Mouse (Mus musculus) ES-E14 (cell line): Measurements from ENCODE around the gene Galns. TPM values are rescaled to one million over a fixed set of nuclear protein-coding genes. Genes with fewer than 3 reads are reported as not detected.
A peak's percentile ranks its signal among the peaks of the same experiment; 100 is the strongest.

Source experiments
- DNase-seq: peaks from one replicate; pipeline ENCODE4 v3.0.0-alpha.2; 2013; ENCODE audit warnings: low read depth, low spot score
- H3K27ac ChIP-seq: 2 replicates; pipeline ENCODE4 v1.5.1; 2012; ENCODE audit warnings: low read depth, mild to moderate bottlenecking, low read length, moderate library complexity, mixed read lengths; ENCODE audit not compliant: poor library complexity, insufficient read depth, severe bottlenecking
- H3K36me3 ChIP-seq: 2 replicates; pipeline ENCODE4 v1.6.1; 2012; ENCODE audit warnings: mild to moderate bottlenecking, low read length, moderate library complexity, mixed read lengths; ENCODE audit not compliant: control insufficient read depth, poor library complexity, insufficient read depth, severe bottlenecking
- H3K4me1 ChIP-seq, 2 experiments: fragments of 150-350 bp in 1 of 2; sonication (generic) in 1 of 2; 2 replicates each; pipeline ENCODE4 v1.6.1; 2012; ENCODE audit warnings: low read length in 2 of 2, mild to moderate bottlenecking in 1 of 2, mixed read lengths in 1 of 2; ENCODE audit not compliant: control insufficient read depth in 2 of 2, insufficient read depth in 2 of 2, poor library complexity in 1 of 2
- H3K4me3 ChIP-seq, 2 experiments: fragments of 150-350 bp in 1 of 2; sonication (generic) in 1 of 2; 2 replicates each; pipeline ENCODE4 v1.5.1; 2012; ENCODE audit warnings: low read length in 2 of 2, low read depth in 1 of 2, mild to moderate bottlenecking in 1 of 2, mixed read lengths in 1 of 2; ENCODE audit not compliant: insufficient read depth in 1 of 2, poor library complexity in 1 of 2, severe bottlenecking in 1 of 2
- H3K9ac ChIP-seq: 2 replicates; pipeline ENCODE4 v1.6.1; 2012; ENCODE audit warnings: low read depth, mild to moderate bottlenecking, low read length, mixed read lengths; ENCODE audit not compliant: poor library complexity, insufficient read depth, severe bottlenecking
- H3K9me3 ChIP-seq: fragments of 150-350 bp; sonication (generic); 2 replicates; pipeline ENCODE4 v1.6.1; 2012; ENCODE audit warnings: low read depth, mild to moderate bottlenecking, low read length; ENCODE audit not compliant: control insufficient read depth, insufficient read depth
- CHD2 ChIP-seq: IDR thresholded peaks from 2 replicates; pipeline ENCODE4 v1.6.1; 2014; ENCODE audit warnings: mild to moderate bottlenecking, low read depth, low read length, inconsistent platforms
- HCFC1 ChIP-seq: IDR thresholded peaks from 2 replicates; pipeline ENCODE4 v1.6.1; 2012; ENCODE audit warnings: low read length, inconsistent platforms, borderline replicate concordance; ENCODE audit not compliant: insufficient read depth
- MAFK ChIP-seq: IDR thresholded peaks from 2 replicates; pipeline ENCODE4 v1.6.1; 2014; ENCODE audit warnings: mild to moderate bottlenecking, low read depth, low read length, inconsistent platforms; ENCODE audit not compliant: insufficient read depth
- ZC3H11A ChIP-seq: IDR thresholded peaks from 2 replicates; pipeline ENCODE4 v1.6.1; 2012; ENCODE audit warnings: low read depth, mild to moderate bottlenecking, inconsistent platforms, low read length, borderline replicate concordance
- ZNF384 ChIP-seq: IDR thresholded peaks from 2 replicates; pipeline ENCODE4 v1.6.1; 2012; ENCODE audit warnings: low read depth, low read length, inconsistent platforms
- in situ Hi-C, 2 experiments: fragments of 600-800 bp; cut with MboI; formaldehyde crosslinking; loops; one replicate each; pipeline ENCODE4 v1.15.1; 2025; ENCODE audit warnings: low sequenced_read_pairs in 2 of 2, inconsistent platforms in 1 of 2; ENCODE audit not compliant: unreplicated experiment in 2 of 2
- total RNA-seq: library from RNA; depleted of rRNA; stranded (reverse); fragments of 300-350 nt; gene quantifications from 2 replicates; pipeline ENCODE4 v1.2.3, GENCODE M21; 2012

Galns gene
- total RNA-seq, 1 experiment: 9.2 TPM

DNA sequence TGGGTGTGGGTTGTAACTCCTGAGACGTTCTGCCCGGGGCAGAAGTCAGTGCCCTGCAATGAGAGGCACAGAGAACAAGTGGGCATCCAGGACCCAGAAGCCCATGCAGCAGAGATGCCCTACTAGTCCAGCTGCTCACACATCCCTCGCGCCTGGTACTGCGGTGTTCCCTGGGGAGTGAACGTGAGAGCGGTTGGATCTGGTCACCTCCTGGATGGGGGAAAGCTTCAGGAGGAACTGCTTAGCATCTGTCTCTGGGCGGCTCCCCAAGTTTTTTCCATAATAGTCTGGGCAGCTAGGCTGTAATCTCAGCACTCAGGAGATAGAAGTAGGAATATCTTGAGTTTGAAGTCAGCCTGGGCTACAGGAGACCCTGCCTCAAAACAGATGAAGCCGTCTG, 26.3 kb downstream of the Galns start:
- Histone ChIP-seq H3K27ac (no peak overlapping the region), H3K9me3 (no peaks in the 10 kb centered on the region), H3K4me3 (no peak overlapping the region), H3K36me3 (no peaks in the 10 kb centered on the region), H3K9ac (no peak overlapping the region), H3K4me1 (peaks cover 0 to 30% of the 10 kb centered on the region in 2 experiments; a peak in 2 of 4 replicates)
- in situ Hi-C loops: no loop called here
- no peak for DNase-seq
- TF ChIP-seq MAFK: no peak

GRCm38 (mm10) chr8:122580926-122581325, 30.3 kb downstream of the Galns start:
- no peak for DNase-seq
- TF ChIP-seq ZNF384: no peak
- TF ChIP-seq HCFC1: no peak
- no peak for TF ChIP-seq ZC3H11A
- H3K9me3 ChIP-seq: no peaks in the 10 kb centered on the region
- H3K4me3 ChIP-seq: no peak overlapping the region
- H3K4me1 ChIP-seq: peaks cover 1 to 24% of the 10 kb centered on the region in 2 experiments; a peak in 3 of 4 replicates
- no peaks in the 10 kb centered on the region for H3K36me3 ChIP-seq
- in situ Hi-C loops: no loop called here
- H3K9ac ChIP-seq: no peak overlapping the region
- H3K27ac ChIP-seq: no peak overlapping the region; the same call in 1 of the 2 replicates

DNA sequence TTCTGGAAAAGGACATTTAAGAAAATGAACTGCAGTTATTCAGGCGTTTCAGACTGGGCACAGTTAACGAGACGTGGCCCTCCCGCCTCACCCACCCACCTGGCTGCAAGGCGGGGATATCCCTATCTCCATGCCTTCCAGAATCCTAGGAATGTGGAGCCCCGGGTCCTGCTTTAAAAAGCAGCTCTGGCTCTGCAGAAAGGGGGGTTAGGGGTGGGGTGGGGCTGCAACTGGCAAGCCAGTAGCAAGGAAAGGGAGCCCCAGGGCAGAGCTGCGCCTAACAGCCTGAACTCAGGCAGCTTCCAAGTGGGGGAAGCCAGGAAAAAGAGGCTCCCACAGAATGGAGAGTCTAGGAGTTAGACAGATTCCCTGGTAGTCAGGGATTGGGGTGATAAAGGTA, 32.1 kb downstream of the Galns start:
- in situ Hi-C loops: no loop called here
- no peak overlapping the region for H3K4me3 ChIP-seq
- no peak overlapping the region for H3K9ac ChIP-seq
- TF ChIP-seq CHD2: no peak
- no peak for TF ChIP-seq HCFC1
- no peak for TF ChIP-seq ZC3H11A
- no peak for TF ChIP-seq ZNF384
- no peak for TF ChIP-seq MAFK
- no peak for DNase-seq
- peaks cover 3 to 29% of the 10 kb centered on the region in 2 experiments; a peak in 3 of 4 replicates for H3K4me1 ChIP-seq
- no peaks in the 10 kb centered on the region for H3K9me3 ChIP-seq
- peaks cover 5% of the 10 kb centered on the region for H3K36me3 ChIP-seq
- no peak overlapping the region; the same call in 1 of the 2 replicates for H3K27ac ChIP-seq

DNA sequence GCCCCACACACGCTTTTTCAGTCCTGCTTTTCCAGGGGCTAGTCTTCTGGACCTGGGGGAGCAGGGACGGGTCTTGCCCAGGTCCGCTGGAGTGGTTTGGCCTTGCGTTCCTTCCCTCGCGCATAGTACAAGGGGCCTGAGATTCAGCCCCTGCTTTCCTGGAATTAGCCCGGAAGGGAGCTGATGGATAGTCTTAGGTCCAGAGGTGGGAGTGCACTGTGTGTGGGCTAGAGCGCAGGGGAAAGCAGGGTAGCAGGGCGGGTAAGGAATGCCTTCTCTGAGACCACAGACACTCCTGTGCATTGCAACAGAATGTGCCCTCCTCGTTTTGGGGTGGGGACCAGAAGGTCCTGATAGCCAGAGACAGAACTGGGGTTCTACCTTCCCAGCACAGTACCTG, 34.1 kb downstream of the Galns start:
- Histone ChIP-seq H3K9me3 (no peaks in the 10 kb centered on the region), H3K27ac (peak overlapping the region; percentile 15), H3K4me3 (peak overlapping the region; percentile 12 to 90; a peak in 3 of 4 replicates), H3K36me3 (peaks cover 15% of the 10 kb centered on the region), H3K4me1 (peaks cover 9 to 34% of the 10 kb centered on the region in 2 experiments; a peak in 3 of 4 replicates), H3K9ac (peak overlapping the region; percentile 60; the same call in 1 of the 2 replicates)
- DNase-seq: no peak
- TF ChIP-seq HCFC1 (no peak), CHD2 (no peak), ZNF384 (no peak), ZC3H11A (no peak)
- in situ Hi-C loops: no loop called here

- peak; percentile 98 for DNase-seq
- Histone ChIP-seq H3K36me3 (peaks cover 19% of the 10 kb centered on the region), H3K9me3 (no peaks in the 10 kb centered on the region), H3K27ac (peak within 1 kb of the TSS; percentile 72), H3K4me1 (peaks cover 9 to 35% of the 10 kb centered on the region in 2 experiments; a peak in 3 of 4 replicates), H3K9ac (peak within 1 kb of the TSS; percentile 93), H3K4me3 (peak within 1 kb of the TSS; percentile 87 to 90)
- in situ Hi-C loops: no loop called here
- TF ChIP-seq ZNF384: no peak
- TF ChIP-seq MAFK: no peak
- no peak for TF ChIP-seq ZC3H11A
- TF ChIP-seq HCFC1: peak; percentile 39; the same call in 1 of the 2 replicates
- TF ChIP-seq CHD2: no peak
Observed at GRCm38 (mm10) chr8:122576648-122577022, 34.6 kb downstream of the Galns start, which contains the start of gene Aprt. Aprt (minus strand) TSS chr8:122576909.
